Mouse (Mus musculus) E14TG2a.4 (cell line): Measurements from ENCODE around the gene AC124502.3.

ENCODE experiments used
- CTCF ChIP-seq: conservative IDR thresholded peaks from 2 replicates; pipeline ENCODE4 v1.5.1; 2014; ENCODE audit warnings: low read length
- NANOG ChIP-seq: IDR thresholded peaks from 2 replicates; pipeline ENCODE4 v1.6.1; 2014; ENCODE audit warnings: borderline replicate concordance, low read length, mixed read lengths
- POU5F1 ChIP-seq: IDR thresholded peaks from 2 replicates; pipeline ENCODE4 v1.6.1; 2014; ENCODE audit warnings: low read length, borderline replicate concordance

DNA sequence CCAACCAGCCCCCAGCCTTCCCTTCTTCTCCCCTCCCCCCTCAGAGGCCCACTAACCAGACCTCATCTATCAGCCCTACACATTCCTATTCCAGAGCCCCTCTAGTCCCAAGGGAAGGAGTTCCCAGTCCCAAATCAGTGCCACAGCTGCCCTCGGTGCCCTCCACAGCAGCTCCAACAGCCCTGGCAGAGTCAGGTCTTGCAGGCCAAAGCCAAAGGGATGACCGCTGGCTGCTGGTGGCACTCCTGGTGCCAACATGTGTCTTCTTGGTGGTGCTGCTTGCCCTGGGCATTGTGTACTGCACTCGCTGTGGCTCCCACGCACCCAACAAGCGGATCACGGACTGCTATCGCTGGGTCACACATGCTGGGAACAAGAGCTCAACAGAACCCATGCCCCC is 31.3 kb downstream of the AC124502.3 start:
- TF ChIP-seq CTCF (no peak), NANOG (no peak), POU5F1 (no peak)
